Comparison of ENCODE assay signal across 8 mouse cellular contexts in the genomic region with DNA sequence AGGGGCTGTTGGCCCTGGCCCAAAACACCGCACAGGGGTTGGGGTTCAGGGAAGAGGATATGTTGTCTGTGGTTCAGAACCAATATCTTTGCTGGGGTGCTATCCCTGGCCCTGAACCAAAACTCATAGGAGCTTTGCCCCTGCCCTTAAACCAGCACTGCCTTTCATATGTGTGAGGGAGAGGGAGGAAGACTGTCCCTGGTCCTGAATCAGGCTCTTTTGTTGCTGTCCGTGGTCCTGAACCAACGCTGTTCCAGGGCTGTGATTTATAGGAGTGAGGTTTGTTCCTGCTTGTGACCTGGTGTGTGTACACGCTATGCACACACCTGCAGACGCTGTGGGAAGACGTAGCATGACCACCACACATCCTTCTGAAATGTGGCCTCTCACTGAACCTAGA.
DNase-seq lines count a peak whose midpoint lies in the region; ATAC-seq and TF ChIP-seq lines count a peak whose summit lies in the region.

No protein-coding gene starts in this region.

- TF ChIP-seq POLR2A in cerebellum, adult 2 months (IDR thresholded peaks at IDR 0.05; ENCODE audit: borderline replicate concordance, insufficient read depth, low read length), result no peak

- H3K27me3 ChIP-seq in embryonic facial prominence, embryonic 14.5 days (replicated peaks; ENCODE audit: control insufficient read depth, insufficient read depth, low read length), result no peaks in the 10 kb centered on the region
- no peaks in the 10 kb centered on the region for H3K27me3 ChIP-seq in intestine, embryonic 16.5 days (replicated peaks; ENCODE audit: control insufficient read depth, insufficient read depth, low read length)
- no peaks in the 10 kb centered on the region for H3K27me3 ChIP-seq in lung, embryonic 14.5 days (ENCODE audit: insufficient read depth, low read length)
- H3K27me3 ChIP-seq in cerebellum, adult 2 months (ENCODE audit: control insufficient read depth, insufficient read depth, low read length), result no peaks in the 10 kb centered on the region

- no peak overlapping the region for H3K27ac ChIP-seq in embryonic facial prominence, embryonic 14.5 days (replicated peaks; ENCODE audit: low read depth, low read length)
- no peak overlapping the region for H3K27ac ChIP-seq in intestine, embryonic 16.5 days (ENCODE audit: low read length)
- H3K27ac ChIP-seq in lung, embryonic 14.5 days (ENCODE audit: low read depth), result no peak overlapping the region
- no peak overlapping the region for H3K27ac ChIP-seq in cerebellum, adult 2 months (ENCODE audit: insufficient read depth, low read length)

- peak; percentile 76 for DNase-seq in 3T3-L1 (ENCODE audit: low read depth, low spot score)
- peak; percentile 62 for DNase-seq in Muller cell, postnatal 12 days (ENCODE audit: inconsistent ontology term)
- peak; percentile 77 for DNase-seq in embryonic facial prominence, embryonic 14.5 days (ENCODE audit: low spot score)
- peak; percentile 86 for DNase-seq in lung, embryonic 14.5 days
- peak; percentile 55 for DNase-seq in testis, postnatal 14 days (ENCODE audit: low spot score)
- DNase-seq in cerebellum, adult 2 months, result no peak

- no peak overlapping the region for H3K9ac ChIP-seq in embryonic facial prominence, embryonic 14.5 days (ENCODE audit: low read depth, low read length)
- no peak overlapping the region for H3K9ac ChIP-seq in intestine, embryonic 16.5 days (ENCODE audit: low read depth, low read length)
- H3K9ac ChIP-seq in lung, embryonic 14.5 days, result no peak overlapping the region

- peak; percentile 93 for ATAC-seq in embryonic facial prominence, embryonic 14.5 days (ENCODE audit: low read depth)
- ATAC-seq in intestine, embryonic 16.5 days, result peak; percentile 70
- ATAC-seq in lung, embryonic 14.5 days (ENCODE audit: insufficient read depth), result peak; percentile 86
- ATAC-seq in erythroid progenitor cell, adult 5-6 weeks (replicated peaks; ENCODE audit: low FRiP score, poor library complexity, severe bottlenecking), result no peak

- WGBS in embryonic facial prominence, embryonic 14.5 days, result 20% methylated on average over 6 of the region's 6 CpGs
- 31% methylated on average over 6 of the region's 6 CpGs for WGBS in intestine, embryonic 16.5 days
- 31% methylated on average over 6 of the region's 6 CpGs for WGBS in lung, embryonic 14.5 days
- WGBS in cerebellum, adult 2 months, result 71% methylated on average over 6 of the region's 6 CpGs

- H3K4me3 ChIP-seq in embryonic facial prominence, embryonic 14.5 days (ENCODE audit: low read depth, low read length), result no peak overlapping the region
- H3K4me3 ChIP-seq in intestine, embryonic 16.5 days (ENCODE audit: low read length), result no peak overlapping the region
- no peak overlapping the region for H3K4me3 ChIP-seq in lung, embryonic 14.5 days (ENCODE audit: low read depth, low read length)
- H3K4me3 ChIP-seq in cerebellum, adult 2 months (replicated peaks; ENCODE audit: insufficient read depth, low read depth, low read length), result no peak overlapping the region

- H3K36me3 ChIP-seq in embryonic facial prominence, embryonic 14.5 days (ENCODE audit: control insufficient read depth, insufficient read depth, low read length), result no peaks in the 10 kb centered on the region
- H3K36me3 ChIP-seq in intestine, embryonic 16.5 days (ENCODE audit: control insufficient read depth, insufficient read depth, low read length), result no peaks in the 10 kb centered on the region
- no peaks in the 10 kb centered on the region for H3K36me3 ChIP-seq in lung, embryonic 14.5 days (ENCODE audit: insufficient read depth)

- no peaks in the 10 kb centered on the region for H3K4me1 ChIP-seq in embryonic facial prominence, embryonic 14.5 days (ENCODE audit: control insufficient read depth, insufficient read depth, low read length)
- H3K4me1 ChIP-seq in intestine, embryonic 16.5 days (ENCODE audit: control insufficient read depth, insufficient read depth, low read length), result no peaks in the 10 kb centered on the region
- no peaks in the 10 kb centered on the region for H3K4me1 ChIP-seq in lung, embryonic 14.5 days (ENCODE audit: insufficient read depth)
- H3K4me1 ChIP-seq in cerebellum, adult 2 months (ENCODE audit: control insufficient read depth, insufficient read depth, low read length), result no peaks in the 10 kb centered on the region

- no peaks in the 10 kb centered on the region for H3K9me3 ChIP-seq in embryonic facial prominence, embryonic 14.5 days (ENCODE audit: control insufficient read depth, low read length)
- no peaks in the 10 kb centered on the region for H3K9me3 ChIP-seq in intestine, embryonic 16.5 days (ENCODE audit: control insufficient read depth, low read length)
- no peaks in the 10 kb centered on the region for H3K9me3 ChIP-seq in lung, embryonic 14.5 days (ENCODE audit: low read depth, low read length)

- TF ChIP-seq CTCF in lung, embryonic 14.5 days (IDR thresholded peaks at IDR 0.05; ENCODE audit: low read depth), result no peak
- TF ChIP-seq CTCF in cerebellum, adult 2 months (IDR thresholded peaks at IDR 0.05; ENCODE audit: borderline replicate concordance, insufficient read depth, low read depth, low read length), result no peak

- H3K4me2 ChIP-seq in embryonic facial prominence, embryonic 14.5 days (ENCODE audit: low read depth, low read length), result no peak overlapping the region
- no peak overlapping the region for H3K4me2 ChIP-seq in intestine, embryonic 16.5 days (ENCODE audit: low read depth, low read length)
- H3K4me2 ChIP-seq in lung, embryonic 14.5 days, result no peak overlapping the region

Comparison
In these comparisons a context has a peak if more than half of its experiments do, and no peak if none do; other contexts are left out.
1. DNase-seq: peak in 3T3-L1 (single experiment), Muller cell, postnatal 12 days (single experiment), embryonic facial prominence, embryonic 14.5 days (single experiment), lung, embryonic 14.5 days (single experiment) and testis, postnatal 14 days (single experiment); none in cerebellum, adult 2 months (0 of 2).